ENCODE assay signal across 12 mouse cellular contexts in genomic region chr2:101967152-101967551, GRCm38 (mm10).
DNase-seq lines count a peak whose midpoint lies in the region; ATAC-seq and TF ChIP-seq lines count a peak whose summit lies in the region.
"Had no signal": no experiment of that assay in that cellular context is flagged by ENCODE, and none has a peak within 500 bp of the region (broad histone marks: within the 10 kb centered on the region; RNA-seq: fewer than 3 reads in every experiment).

No protein-coding gene starts in this region.

- TF ChIP-seq CTCF in forebrain, postnatal 0 days (IDR thresholded peaks at IDR 0.05; ENCODE audit: low read depth) = no peak

- H3K9ac ChIP-seq in forebrain, embryonic 11.5 days (ENCODE audit: low read length) = peak overlapping the region; percentile 16; the same call in 1 of the 2 replicates
- no peak overlapping the region for H3K9ac ChIP-seq in forebrain, postnatal 0 days
- 0 out of 2 replicates have a peak overlapping the region, but pooled peaks have one; percentile 14 for H3K9ac ChIP-seq in kidney, embryonic 15.5 days
- H3K9ac ChIP-seq in hindbrain, embryonic 15.5 days = no peak overlapping the region
- no peak overlapping the region for H3K9ac ChIP-seq in midbrain, embryonic 12.5 days (replicated peaks)
- H3K9ac ChIP-seq: embryonic facial prominence, embryonic 13.5 days had no signal

- no peak for ATAC-seq in forebrain, embryonic 11.5 days (replicated peaks; ENCODE audit: low FRiP score)
- ATAC-seq in forebrain, postnatal 0 days = no peak
- ATAC-seq in kidney, embryonic 15.5 days (replicated peaks; ENCODE audit: low FRiP score) = peak; percentile 23; the same call in 1 of the 2 replicates
- no peak for ATAC-seq in hindbrain, embryonic 15.5 days (ENCODE audit: low FRiP score, low read depth)
- no peak for ATAC-seq in midbrain, embryonic 12.5 days (ENCODE audit: low FRiP score, low read depth)
- ATAC-seq: inflammation-experienced regulatory T-cells, adult 6 months had no signal

- H3K4me2 ChIP-seq in forebrain, embryonic 11.5 days (ENCODE audit: low read depth, low read length, severe bottlenecking) = no peak overlapping the region
- no peak overlapping the region for H3K4me2 ChIP-seq in forebrain, postnatal 0 days (ENCODE audit: low read depth)
- H3K4me2 ChIP-seq in kidney, embryonic 15.5 days = peak overlapping the region; percentile 32
- H3K4me2 ChIP-seq in hindbrain, embryonic 15.5 days = no peak overlapping the region
- H3K4me2 ChIP-seq in midbrain, embryonic 12.5 days (replicated peaks) = no peak overlapping the region
- H3K4me2 ChIP-seq: embryonic facial prominence, embryonic 13.5 days had no signal

- peaks cover 43% of the 10 kb centered on the region for H3K4me1 ChIP-seq in forebrain, embryonic 11.5 days (replicated peaks; ENCODE audit: control insufficient read depth, insufficient read depth, low read length)
- peaks cover 16% of the 10 kb centered on the region; the same call in 1 of the 2 replicates for H3K4me1 ChIP-seq in forebrain, postnatal 0 days (ENCODE audit: insufficient read depth)
- H3K4me1 ChIP-seq in kidney, embryonic 15.5 days = peaks cover 59% of the 10 kb centered on the region
- peaks cover 44% of the 10 kb centered on the region for H3K4me1 ChIP-seq in hindbrain, embryonic 15.5 days (replicated peaks)
- peaks cover 79% of the 10 kb centered on the region for H3K4me1 ChIP-seq in midbrain, embryonic 12.5 days

- H3K9me3 ChIP-seq in forebrain, embryonic 11.5 days (ENCODE audit: control insufficient read depth, low read length) = no peaks in the 10 kb centered on the region
- no peaks in the 10 kb centered on the region for H3K9me3 ChIP-seq in forebrain, postnatal 0 days (ENCODE audit: low read length)
- H3K9me3 ChIP-seq in kidney, embryonic 15.5 days (replicated peaks) = no peaks in the 10 kb centered on the region
- H3K9me3 ChIP-seq in hindbrain, embryonic 15.5 days = no peaks in the 10 kb centered on the region
- no peaks in the 10 kb centered on the region for H3K9me3 ChIP-seq in midbrain, embryonic 12.5 days
- H3K9me3 ChIP-seq: embryonic facial prominence, embryonic 13.5 days had no signal

- 19% methylated on average over 7 of the region's 7 CpGs for WGBS in forebrain, embryonic 11.5 days
- 31% methylated on average over 7 of the region's 7 CpGs for WGBS in forebrain, postnatal 0 days
- 39% methylated on average over 7 of the region's 7 CpGs for WGBS in kidney, embryonic 15.5 days
- 33% methylated on average over 7 of the region's 7 CpGs for WGBS in hindbrain, embryonic 15.5 days
- WGBS in midbrain, embryonic 12.5 days = 15% methylated on average over 7 of the region's 7 CpGs

- DNase-seq in forebrain, embryonic 11.5 days (ENCODE audit: low spot score) = no peak
- no peak for DNase-seq in forebrain, postnatal 0 days
- no peak for DNase-seq in kidney, postnatal 14 days
- DNase-seq in urinary bladder, postnatal 14 days (ENCODE audit: low spot score) = no peak
- DNase-seq in cerebellum, adult 18-20 months = no peak
- DNase-seq: adrenal gland, adult 2 months; gastrocnemius, adult 2 months had no signal

- no peaks in the 10 kb centered on the region for H3K36me3 ChIP-seq in forebrain, embryonic 11.5 days (ENCODE audit: control insufficient read depth, insufficient read depth, low read length)
- H3K36me3 ChIP-seq in forebrain, postnatal 0 days (ENCODE audit: insufficient read depth) = no peaks in the 10 kb centered on the region
- H3K36me3 ChIP-seq in kidney, embryonic 15.5 days = no peaks in the 10 kb centered on the region
- H3K36me3 ChIP-seq in hindbrain, embryonic 15.5 days = no peaks in the 10 kb centered on the region
- H3K36me3 ChIP-seq in midbrain, embryonic 12.5 days = no peaks in the 10 kb centered on the region
- H3K36me3 ChIP-seq: embryonic facial prominence, embryonic 13.5 days had no signal

- no peaks in the 10 kb centered on the region for H3K27me3 ChIP-seq in forebrain, embryonic 11.5 days (ENCODE audit: control insufficient read depth, insufficient read depth, low read length)
- no peaks in the 10 kb centered on the region for H3K27me3 ChIP-seq in forebrain, postnatal 0 days (ENCODE audit: insufficient read depth, low read length)
- no peaks in the 10 kb centered on the region for H3K27me3 ChIP-seq in kidney, embryonic 15.5 days
- no peaks in the 10 kb centered on the region for H3K27me3 ChIP-seq in hindbrain, embryonic 15.5 days
- H3K27me3 ChIP-seq in midbrain, embryonic 12.5 days = no peaks in the 10 kb centered on the region
- H3K27me3 ChIP-seq: embryonic facial prominence, embryonic 13.5 days had no signal

- H3K27ac ChIP-seq in forebrain, embryonic 11.5 days (ENCODE audit: low read depth, low read length) = peak overlapping the region; percentile 64
- H3K27ac ChIP-seq in forebrain, postnatal 0 days (ENCODE audit: low read depth, low read length) = no peak overlapping the region
- peak overlapping the region; percentile 86 for H3K27ac ChIP-seq in kidney, embryonic 15.5 days
- peak overlapping the region; percentile 4; the same call in 1 of the 2 replicates for H3K27ac ChIP-seq in hindbrain, embryonic 15.5 days (replicated peaks)
- H3K27ac ChIP-seq in midbrain, embryonic 12.5 days (replicated peaks) = peak overlapping the region; percentile 65
- H3K27ac ChIP-seq: embryonic facial prominence, embryonic 13.5 days; gastrocnemius, adult 2 months had no signal

- no peak overlapping the region for H3K4me3 ChIP-seq in forebrain, embryonic 11.5 days (ENCODE audit: low read depth, low read length)
- H3K4me3 ChIP-seq in forebrain, postnatal 0 days (ENCODE audit: low read depth, low read length) = no peak overlapping the region
- no peak overlapping the region for H3K4me3 ChIP-seq in kidney, embryonic 15.5 days (replicated peaks)
- H3K4me3 ChIP-seq in hindbrain, embryonic 15.5 days = no peak overlapping the region
- H3K4me3 ChIP-seq in midbrain, embryonic 12.5 days = no peak overlapping the region
- H3K4me3 ChIP-seq: embryonic facial prominence, embryonic 13.5 days; gastrocnemius, adult 2 months had no signal

Comparison
In these comparisons a context has a peak if more than half of its experiments do, and no peak if none do; other contexts are left out.
1. H3K9ac ChIP-seq: peak in forebrain, embryonic 11.5 days (single experiment) and kidney, embryonic 15.5 days (single experiment); none in forebrain, postnatal 0 days (single experiment), hindbrain, embryonic 15.5 days (single experiment) and midbrain, embryonic 12.5 days (single experiment).